Mouse (Mus musculus): ENCODE measurements around the gene Olfr43.

GRCm38 (mm10) chr11:74211279-74211678, at the start of gene Olfr43:
- TF ChIP-seq CTCF (IDR thresholded peaks at IDR 0.05; ENCODE audit: extremely low read depth, insufficient read length, insufficient replicate concordance, low read depth, low read length) (no peak), POLR2A (IDR thresholded peaks at IDR 0.05; ENCODE audit: low read depth, low read length) (no peak)
